Mouse (Mus musculus) testis, adult 2 months (tissue): ENCODE measurements around the gene Efnb1. TPM values are rescaled to one million over a fixed set of nuclear protein-coding genes. Genes with fewer than 3 reads are reported as not detected.
"Not testable (repeated sequence)": the region's sequence is repeated elsewhere in the genome, so short reads cannot be mapped to it uniquely, and the experiment has no call there.

Source experiments
- H3K27ac ChIP-seq: fragments of 200-500 bp; 2 replicates; pipeline ENCODE4 v1.5.1; 2012; ENCODE audit warnings: low read depth, low read length; ENCODE audit not compliant: control insufficient read depth, insufficient read depth
- H3K27me3 ChIP-seq: fragments of 200-500 bp; 2 replicates; pipeline ENCODE4 v1.6.1; 2012; ENCODE audit warnings: mild to moderate bottlenecking, low read length, moderate library complexity; ENCODE audit not compliant: control insufficient read depth, insufficient read depth
- H3K36me3 ChIP-seq: fragments of 200-500 bp; 2 replicates; pipeline ENCODE4 v1.6.1; 2012; ENCODE audit warnings: mild to moderate bottlenecking, low read length; ENCODE audit not compliant: control insufficient read depth, insufficient read depth
- H3K4me1 ChIP-seq: fragments of 200-500 bp; 2 replicates; pipeline ENCODE4 v1.6.1; 2012; ENCODE audit warnings: low read length; ENCODE audit not compliant: control insufficient read depth, insufficient read depth
- H3K4me3 ChIP-seq: fragments of 200-500 bp; 2 replicates; pipeline ENCODE4 v1.5.1; 2012; ENCODE audit warnings: low read depth, mild to moderate bottlenecking, low read length, moderate library complexity, mixed read lengths; ENCODE audit not compliant: control insufficient read depth
- CTCF ChIP-seq: fragments of 200-500 bp; IDR thresholded peaks from 2 replicates; pipeline ENCODE4 v1.5.1; 2012; ENCODE audit warnings: low read depth, mild to moderate bottlenecking, inconsistent platforms, low read length, moderate library complexity; ENCODE audit not compliant: control insufficient read depth, insufficient read depth, insufficient replicate concordance
- POLR2A ChIP-seq: fragments of 200-500 bp; IDR thresholded peaks from 2 replicates; pipeline ENCODE4 v1.6.1; 2012; ENCODE audit warnings: low read depth, mild to moderate bottlenecking, inconsistent platforms, low read length, moderate library complexity; ENCODE audit not compliant: control insufficient read depth
- polyA plus RNA-seq: library from polyadenylated mRNA; depleted of rRNA; stranded (reverse); fragments of >200 nt; gene quantifications from 2 replicates; pipeline ENCODE4 v1.2.3, GENCODE M21; 2012; rRNA removed

The Efnb1 gene
- polyA plus RNA-seq, result 8.4 TPM in 2 replicates

- H3K27ac ChIP-seq, result peak within 1 kb of the TSS; percentile 68
- no peaks in the 10 kb centered on the region for H3K36me3 ChIP-seq
- H3K4me3 ChIP-seq, result peak within 1 kb of the TSS; percentile 80
- no peaks in the 10 kb centered on the region for H3K27me3 ChIP-seq
- TF ChIP-seq POLR2A (peak; percentile 88), CTCF (no peak)
- H3K4me1 ChIP-seq, result peaks cover 4% of the 10 kb centered on the region
These were observed at the start of gene Efnb1 for GRCm38 (mm10) chrX:99135523-99136258. Efnb1 (plus strand) TSS chrX:99136130.

- no peak overlapping the region for H3K4me3 ChIP-seq
- H3K36me3 ChIP-seq, result no peaks in the 10 kb centered on the region
- H3K27ac ChIP-seq, result no peak overlapping the region
- H3K4me1 ChIP-seq, result no peaks in the 10 kb centered on the region
- TF ChIP-seq POLR2A (no peak), CTCF (no peak)
- H3K27me3 ChIP-seq, result no peaks in the 10 kb centered on the region
These were observed 43.2 kb upstream of the Efnb1 start for GRCm38 (mm10) chrX:99092704-99093103.

- H3K27me3 ChIP-seq, H3K4me3 ChIP-seq, H3K36me3 ChIP-seq, H3K27ac ChIP-seq, H3K4me1 ChIP-seq: not testable (repeated sequence)
These were observed 24.7 kb upstream of the Efnb1 start for GRCm38 (mm10) chrX:99111088-99111724.

GRCm38 (mm10) chrX:99119510-99119909, 16.4 kb upstream of the Efnb1 start:
- Histone ChIP-seq H3K27me3 (no peaks in the 10 kb centered on the region), H3K27ac (no peak overlapping the region), H3K36me3 (no peaks in the 10 kb centered on the region), H3K4me3 (no peak overlapping the region), H3K4me1 (no peaks in the 10 kb centered on the region)
- TF ChIP-seq POLR2A, result no peak
- TF ChIP-seq CTCF, result no peak

- H3K27me3 ChIP-seq, result no peaks in the 10 kb centered on the region
These were observed 5.9 kb upstream of the Efnb1 start for GRCm38 (mm10) chrX:99130059-99130458.

GRCm38 (mm10) chrX:99132573-99132972, 3.4 kb upstream of the Efnb1 start:
- no peaks in the 10 kb centered on the region for H3K27me3 ChIP-seq
- TF ChIP-seq POLR2A (no peak), CTCF (no peak)
- H3K4me3 ChIP-seq, result no peak overlapping the region

More at GRCm38 (mm10) chrX:99130059-99130458, 5.9 kb upstream of the Efnb1 start:
- Histone ChIP-seq H3K4me1 (no peaks in the 10 kb centered on the region), H3K27ac (no peak overlapping the region), H3K4me3 (no peak overlapping the region), H3K36me3 (no peaks in the 10 kb centered on the region)
- TF ChIP-seq CTCF (peak; percentile 55; the same call in 1 of the 2 replicates), POLR2A (no peak)

GRCm38 (mm10) chrX:99134891-99135290, 1.0 kb upstream of the Efnb1 start:
- TF ChIP-seq POLR2A (no peak), CTCF (peak; percentile 65)
- no peak overlapping the region for H3K27ac ChIP-seq
- peaks cover 4% of the 10 kb centered on the region for H3K4me1 ChIP-seq
- H3K4me3 ChIP-seq, result no peak overlapping the region
- H3K36me3 ChIP-seq, result no peaks in the 10 kb centered on the region
- H3K27me3 ChIP-seq, result no peaks in the 10 kb centered on the region

More at GRCm38 (mm10) chrX:99132573-99132972, 3.4 kb upstream of the Efnb1 start:
- H3K4me1 ChIP-seq, result no peaks in the 10 kb centered on the region; the same call in 1 of the 2 replicates
- H3K27ac ChIP-seq, result no peak overlapping the region
- H3K36me3 ChIP-seq, result no peaks in the 10 kb centered on the region
